Mouse (Mus musculus): Measurements from ENCODE around the gene Clca2. TPM values are rescaled to one million over a fixed set of nuclear protein-coding genes. Genes with fewer than 3 reads are reported as not detected.
"Not testable (repeated sequence)": the region's sequence is repeated elsewhere in the genome, so short reads cannot be mapped to it uniquely, and the experiment has no call there.

Clca2 gene
- polyA plus RNA-seq, 1 experiment: not detected

DNA sequence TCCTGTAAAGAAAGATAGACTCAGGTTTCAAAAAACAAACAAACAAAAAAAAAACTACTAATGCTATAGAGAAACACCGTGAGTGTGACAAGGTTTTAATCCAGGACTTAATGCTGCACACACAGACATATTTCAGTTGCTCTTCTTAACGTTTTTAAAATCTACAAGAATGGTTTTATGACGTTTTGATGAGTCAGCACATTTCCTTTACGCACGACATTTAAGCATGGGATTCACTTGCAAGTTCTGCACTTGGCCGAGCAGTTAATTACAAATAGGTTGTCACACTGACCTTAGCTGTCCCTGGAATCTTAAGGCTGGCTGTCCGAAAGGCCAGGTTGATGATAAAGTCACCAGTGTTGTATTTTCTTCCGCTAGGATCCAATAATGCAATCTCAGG lies 18.3 kb downstream of the Clca2 start:
- DNase-seq: no peak
- no peak for TF ChIP-seq CTCF (IDR thresholded peaks at IDR 0.05; ENCODE audit: borderline replicate concordance, insufficient read depth, low read depth, low read length)
- no peak for TF ChIP-seq POLR2A (IDR thresholded peaks at IDR 0.05; ENCODE audit: borderline replicate concordance, insufficient read depth, low read length)
- Histone ChIP-seq H3K4me3 (replicated peaks; ENCODE audit: insufficient read depth, low read depth, low read length) (no peak overlapping the region), H3K4me1 (ENCODE audit: control insufficient read depth, insufficient read depth, low read length) (no peaks in the 10 kb centered on the region), H3K27ac (ENCODE audit: insufficient read depth, low read length) (no peak overlapping the region), H3K27me3 (ENCODE audit: control insufficient read depth, insufficient read depth, low read length) (no peaks in the 10 kb centered on the region)
- WGBS: 81% methylated on average over 8 of the region's 8 CpGs

DNA sequence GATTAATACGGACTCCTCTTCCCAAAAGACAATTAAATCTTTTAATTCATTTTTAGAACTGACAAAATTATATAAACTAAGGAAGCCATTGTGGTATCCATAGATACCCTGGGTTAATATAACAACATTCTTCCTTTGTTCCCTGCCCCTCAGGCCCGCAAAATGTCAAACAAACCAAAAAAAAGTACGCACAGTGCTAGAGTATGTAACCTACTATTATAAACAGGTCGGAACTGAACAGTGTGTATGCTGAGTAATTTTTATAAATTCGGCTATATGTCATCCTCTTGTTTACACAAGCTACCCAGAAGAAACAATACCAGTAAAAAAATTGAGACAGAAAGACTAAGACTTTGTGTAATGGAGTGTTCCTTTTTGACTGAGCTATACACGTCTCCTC lies 20.8 kb downstream of the Clca2 start:
- no peaks in the 10 kb centered on the region for H3K27me3 ChIP-seq (ENCODE audit: control insufficient read depth, insufficient read depth, low read length)
- H3K4me3 ChIP-seq (replicated peaks; ENCODE audit: insufficient read depth, low read depth, low read length): no peak overlapping the region
- no peaks in the 10 kb centered on the region for H3K4me1 ChIP-seq (ENCODE audit: control insufficient read depth, insufficient read depth, low read length)
- WGBS: 82% methylated on average over 6 of the region's 6 CpGs
- TF ChIP-seq CTCF (IDR thresholded peaks at IDR 0.05; ENCODE audit: borderline replicate concordance, insufficient read depth, low read depth, low read length) (no peak), POLR2A (IDR thresholded peaks at IDR 0.05; ENCODE audit: borderline replicate concordance, insufficient read depth, low read length) (no peak)
- DNase-seq: no peak
- no peak overlapping the region for H3K27ac ChIP-seq (ENCODE audit: insufficient read depth, low read length)

GRCm38 (mm10) chr3:145072339-145072738 lies 26.9 kb downstream of the Clca2 start:
- DNase-seq: no peak
- 93% methylated on average over 3 of the region's 3 CpGs for WGBS
- H3K4me3 ChIP-seq (replicated peaks; ENCODE audit: insufficient read depth, low read depth, low read length): no peak overlapping the region
- H3K27me3 ChIP-seq (ENCODE audit: control insufficient read depth, insufficient read depth, low read length): no peaks in the 10 kb centered on the region
- TF ChIP-seq POLR2A (IDR thresholded peaks at IDR 0.05; ENCODE audit: borderline replicate concordance, insufficient read depth, low read length) (no peak), CTCF (IDR thresholded peaks at IDR 0.05; ENCODE audit: borderline replicate concordance, insufficient read depth, low read depth, low read length) (no peak)
- H3K27ac ChIP-seq (ENCODE audit: insufficient read depth, low read length): no peak overlapping the region
- H3K4me1 ChIP-seq (ENCODE audit: control insufficient read depth, insufficient read depth, low read length): no peaks in the 10 kb centered on the region

GRCm38 (mm10) chr3:145068964-145069363 lies 30.3 kb downstream of the Clca2 start:
- no peak overlapping the region for H3K4me3 ChIP-seq (replicated peaks; ENCODE audit: insufficient read depth, low read depth, low read length)
- no peak overlapping the region for H3K27ac ChIP-seq (ENCODE audit: insufficient read depth, low read length)
- DNase-seq: no peak
- TF ChIP-seq CTCF (IDR thresholded peaks at IDR 0.05; ENCODE audit: borderline replicate concordance, insufficient read depth, low read depth, low read length) (no peak), POLR2A (IDR thresholded peaks at IDR 0.05; ENCODE audit: borderline replicate concordance, insufficient read depth, low read length) (no peak)
- H3K27me3 ChIP-seq (ENCODE audit: control insufficient read depth, insufficient read depth, low read length): no peaks in the 10 kb centered on the region
- no peaks in the 10 kb centered on the region for H3K4me1 ChIP-seq (ENCODE audit: control insufficient read depth, insufficient read depth, low read length)
- WGBS: 80% methylated on average over 4 of the region's 4 CpGs

DNA sequence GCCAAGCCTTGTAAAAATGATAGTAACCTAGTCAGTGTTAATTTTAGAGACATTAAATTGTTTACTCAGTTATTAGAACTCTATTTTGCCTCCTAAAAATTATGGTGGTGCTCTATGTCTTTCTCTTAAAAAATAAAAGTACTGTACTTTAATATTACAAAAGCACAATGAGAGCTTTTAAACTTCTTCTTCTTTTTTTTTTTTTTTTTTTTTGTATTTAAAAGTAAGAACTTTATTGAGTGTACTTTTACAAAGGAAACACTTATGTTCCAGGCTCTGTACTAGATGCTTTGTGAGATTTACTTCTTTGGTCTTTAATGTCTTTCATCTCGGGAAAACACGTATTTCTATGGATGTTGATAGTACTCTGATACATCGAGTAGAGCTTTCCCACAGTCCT lies 44.1 kb downstream of the Clca2 start:
- H3K27ac ChIP-seq (ENCODE audit: insufficient read depth, low read length); DNase-seq; H3K27me3 ChIP-seq (ENCODE audit: control insufficient read depth, insufficient read depth, low read length); H3K4me1 ChIP-seq (ENCODE audit: control insufficient read depth, insufficient read depth, low read length); H3K4me3 ChIP-seq (replicated peaks; ENCODE audit: insufficient read depth, low read depth, low read length): not testable (repeated sequence)
- WGBS: 92% methylated on average over 3 of the region's 3 CpGs

DNA sequence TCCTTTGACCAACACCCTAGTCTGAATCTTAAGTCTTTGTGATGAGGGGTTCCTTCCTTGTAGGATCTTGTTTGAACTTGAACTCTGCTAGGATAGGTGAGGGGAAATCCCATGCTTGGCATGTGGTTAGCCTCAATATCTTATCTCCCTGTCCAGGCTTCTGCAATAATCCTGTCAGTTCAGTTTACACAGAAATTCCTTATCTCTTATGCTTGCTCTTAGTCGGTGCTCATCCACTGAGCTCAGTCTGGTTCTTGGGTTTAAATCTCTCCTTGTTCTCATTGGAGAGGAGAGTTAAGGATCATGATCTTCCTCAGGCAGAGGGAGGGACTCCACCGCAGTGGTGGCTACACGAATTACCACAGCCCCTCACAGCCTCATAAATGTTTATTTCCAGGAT lies 49.4 kb downstream of the Clca2 start:
- 80% methylated on average over 3 of the region's 3 CpGs for WGBS
- TF ChIP-seq CTCF (IDR thresholded peaks at IDR 0.05; ENCODE audit: borderline replicate concordance, insufficient read depth, low read depth, low read length) (no peak), POLR2A (IDR thresholded peaks at IDR 0.05; ENCODE audit: borderline replicate concordance, insufficient read depth, low read length) (no peak)
- Histone ChIP-seq H3K27ac (ENCODE audit: insufficient read depth, low read length) (no peak overlapping the region), H3K4me3 (replicated peaks; ENCODE audit: insufficient read depth, low read depth, low read length) (no peak overlapping the region), H3K27me3 (ENCODE audit: control insufficient read depth, insufficient read depth, low read length) (no peaks in the 10 kb centered on the region), H3K4me1 (ENCODE audit: control insufficient read depth, insufficient read depth, low read length) (peaks cover 2% of the 10 kb centered on the region; the same call in 1 of the 2 replicates)
- DNase-seq: no peak

DNA sequence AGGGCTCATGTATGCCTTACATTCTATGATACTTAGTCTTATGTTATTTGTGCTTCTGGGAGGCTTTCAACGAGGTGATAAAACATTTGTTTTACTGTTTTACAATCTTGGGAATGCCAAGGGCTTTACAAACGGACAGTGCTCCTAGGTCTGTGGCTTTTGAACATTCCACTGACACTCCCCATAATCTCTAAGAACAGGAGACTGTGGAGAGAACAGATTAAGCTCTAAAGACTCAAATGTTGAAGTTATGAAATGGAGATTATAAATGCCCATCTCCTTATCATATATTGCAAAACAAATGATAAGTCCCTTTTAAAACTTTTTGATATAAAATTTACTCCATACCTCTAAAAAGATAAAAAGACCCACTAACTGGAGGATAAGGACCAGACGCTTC lies 60.4 kb downstream of the Clca2 start:
- TF ChIP-seq POLR2A (IDR thresholded peaks at IDR 0.05; ENCODE audit: borderline replicate concordance, insufficient read depth, low read length): no peak
- no peak for TF ChIP-seq CTCF (IDR thresholded peaks at IDR 0.05; ENCODE audit: borderline replicate concordance, insufficient read depth, low read depth, low read length)
- WGBS: 66% methylated on average over 3 of the region's 3 CpGs
- H3K4me1 ChIP-seq (ENCODE audit: control insufficient read depth, insufficient read depth, low read length): no peaks in the 10 kb centered on the region
- H3K4me3 ChIP-seq (replicated peaks; ENCODE audit: insufficient read depth, low read depth, low read length): no peak overlapping the region
- no peak for DNase-seq
- no peak overlapping the region for H3K27ac ChIP-seq (ENCODE audit: insufficient read depth, low read length)
- H3K27me3 ChIP-seq (ENCODE audit: control insufficient read depth, insufficient read depth, low read length): no peaks in the 10 kb centered on the region

DNA sequence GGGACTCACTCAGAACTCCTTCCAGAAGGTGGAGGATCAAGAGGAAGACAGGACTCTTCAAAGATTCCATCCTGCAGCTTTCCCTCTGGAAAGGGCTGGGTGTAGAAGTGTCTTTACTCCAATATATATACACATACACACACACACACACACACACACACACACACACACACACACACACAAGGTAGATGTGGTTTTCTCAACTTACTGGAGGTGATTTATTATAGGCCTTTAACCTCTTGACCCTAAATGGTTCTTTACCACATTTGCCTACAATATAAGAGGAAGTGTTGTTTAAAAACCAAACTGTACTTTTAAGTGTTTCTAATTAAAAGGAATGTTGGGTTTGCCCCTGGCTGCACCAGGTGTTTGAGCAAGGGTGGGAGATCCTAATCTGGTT lies 66.6 kb downstream of the Clca2 start, which contains the start of gene Clca1:
Gene Clca1 (minus strand): TSS at position 101 of the 400 bp plus-strand sequence.
- Histone ChIP-seq H3K27ac (ENCODE audit: insufficient read depth, low read length) (no peak within 1 kb of the TSS), H3K4me1 (ENCODE audit: control insufficient read depth, insufficient read depth, low read length) (no peaks in the 10 kb centered on the region), H3K27me3 (ENCODE audit: control insufficient read depth, insufficient read depth, low read length) (no peaks in the 10 kb centered on the region), H3K4me3 (replicated peaks; ENCODE audit: insufficient read depth, low read depth, low read length) (no peak within 1 kb of the TSS)
- TF ChIP-seq CTCF (IDR thresholded peaks at IDR 0.05; ENCODE audit: borderline replicate concordance, insufficient read depth, low read depth, low read length) (no peak), POLR2A (IDR thresholded peaks at IDR 0.05; ENCODE audit: borderline replicate concordance, insufficient read depth, low read length) (no peak)
- DNase-seq: no peak

All from cerebellum, adult 2 months (tissue).